Mouse (Mus musculus) limb, embryonic 10.5 days (tissue): ENCODE data around the gene Pik3ca. TPM values are rescaled to one million over a fixed set of nuclear protein-coding genes. Genes with fewer than 3 reads are reported as not detected.

Experiments used
- DNase-seq: peaks from one replicate; pipeline ENCODE4 v3.0.0-alpha.2; 2017; ENCODE audit warnings: low spot score
- H3K27ac ChIP-seq: fragments of 300-500 bp; sonication (generic); 2 replicates; pipeline ENCODE4 v1.5.1; 2016; ENCODE audit warnings: mild to moderate bottlenecking
- H3K27me3 ChIP-seq: fragments of 300-500 bp; sonication (generic); 2 replicates; pipeline ENCODE4 v1.6.1; 2016; ENCODE audit warnings: low read depth, mild to moderate bottlenecking; ENCODE audit not compliant: poor library complexity, severe bottlenecking
- H3K36me3 ChIP-seq: fragments of 300-500 bp; sonication (generic); 2 replicates; pipeline ENCODE4 v1.6.1; 2016; ENCODE audit warnings: mild to moderate bottlenecking, moderate library complexity
- H3K4me1 ChIP-seq: fragments of 300-500 bp; sonication (generic); 2 replicates; pipeline ENCODE4 v1.6.1; 2016
- H3K4me3 ChIP-seq: fragments of 300-500 bp; sonication (generic); 2 replicates; pipeline ENCODE4 v1.5.1; 2016; ENCODE audit warnings: mild to moderate bottlenecking, moderate library complexity
- H3K9me3 ChIP-seq: fragments of 300-500 bp; sonication (generic); replicated peaks from 2 replicates; pipeline ENCODE4 v1.6.1; 2016; ENCODE audit warnings: mild to moderate bottlenecking
- WGBS: fragments of 180-500 bp; shearing (Covaris S2); methylation state at CpG from one replicate; pipeline ENCODE4 v1.1.7; 2016; 5-methylcytosine and 5-hydroxymethylcytosine counted together
- polyA plus RNA-seq: library from polyadenylated mRNA; unstranded; fragments of >200 nt; fragmentation: Nextera tagmentation; extraction: Ambion mirVana; gene quantifications from 2 replicates; pipeline ENCODE4 v1.2.1, GENCODE M21; 2016

The Pik3ca gene
- polyA plus RNA-seq, 1 experiment from 2014 or later = 8.3 TPM

GRCm38 (mm10) chr3:32381556-32381955 is 15.9 kb upstream of the Pik3ca start:
- Histone ChIP-seq H3K27ac (no peak overlapping the region), H3K4me3 (no peak overlapping the region), H3K27me3 (no peaks in the 10 kb centered on the region), H3K9me3 (no peaks in the 10 kb centered on the region), H3K4me1 (no peaks in the 10 kb centered on the region), H3K36me3 (no peaks in the 10 kb centered on the region)
- DNase-seq = no peak
- 84% methylated on average over 3 of the region's 3 CpGs for WGBS

DNA sequence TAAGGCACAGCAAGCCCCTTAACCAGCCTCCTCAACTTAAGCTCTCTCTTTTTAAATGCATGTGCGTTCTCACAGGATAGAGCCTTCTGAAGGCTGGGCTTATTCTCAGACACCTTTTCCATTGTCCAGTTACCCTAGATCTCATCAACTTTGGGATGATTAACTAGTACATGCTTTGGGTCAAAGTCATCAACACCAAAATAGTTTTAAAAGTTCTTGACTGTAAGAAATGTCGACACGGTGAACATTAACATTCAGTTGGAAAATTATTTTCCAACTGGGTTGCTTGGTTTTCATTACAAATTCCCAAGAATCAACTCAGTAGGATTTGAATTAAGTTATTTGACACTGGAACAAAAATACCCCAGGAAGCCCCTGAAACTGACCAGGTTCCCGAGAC is 4.6 kb upstream of the Pik3ca start:
- DNase-seq = no peak
- 0 out of 2 replicates have a peak, but pooled peaks cover 5% of the 10 kb centered on the region for H3K4me1 ChIP-seq
- no peak overlapping the region for H3K4me3 ChIP-seq
- H3K36me3 ChIP-seq = no peaks in the 10 kb centered on the region
- 92% methylated on average over 4 of the region's 4 CpGs for WGBS
- H3K9me3 ChIP-seq = no peaks in the 10 kb centered on the region
- H3K27ac ChIP-seq = no peak overlapping the region
- H3K27me3 ChIP-seq = no peaks in the 10 kb centered on the region

DNA sequence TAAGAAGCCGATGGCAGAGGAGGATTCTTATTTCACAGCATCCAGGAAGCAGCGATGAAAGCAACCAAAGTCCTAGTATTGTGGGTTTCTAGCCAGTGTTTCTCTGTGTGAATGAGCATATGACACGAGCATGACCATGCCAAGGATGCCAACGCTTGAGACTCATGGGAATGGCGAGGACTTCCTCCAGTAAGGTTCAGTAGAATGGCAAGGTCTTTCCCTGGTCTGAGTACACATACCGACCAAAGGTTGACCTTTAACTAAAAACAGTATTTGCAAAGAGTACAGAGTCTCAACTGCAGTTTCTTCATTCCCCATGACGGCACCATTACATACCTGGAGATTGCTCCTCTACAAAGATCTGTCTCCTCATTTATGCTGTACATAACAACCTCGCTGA is 3.5 kb upstream of the Pik3ca start:
- DNase-seq = no peak
- H3K4me3 ChIP-seq = no peak overlapping the region
- H3K27ac ChIP-seq = no peak overlapping the region
- no peaks in the 10 kb centered on the region for H3K27me3 ChIP-seq
- H3K4me1 ChIP-seq = peaks cover 13% of the 10 kb centered on the region
- H3K9me3 ChIP-seq = no peaks in the 10 kb centered on the region
- WGBS = 88% methylated on average over 8 of the region's 8 CpGs
- H3K36me3 ChIP-seq = no peaks in the 10 kb centered on the region

DNA sequence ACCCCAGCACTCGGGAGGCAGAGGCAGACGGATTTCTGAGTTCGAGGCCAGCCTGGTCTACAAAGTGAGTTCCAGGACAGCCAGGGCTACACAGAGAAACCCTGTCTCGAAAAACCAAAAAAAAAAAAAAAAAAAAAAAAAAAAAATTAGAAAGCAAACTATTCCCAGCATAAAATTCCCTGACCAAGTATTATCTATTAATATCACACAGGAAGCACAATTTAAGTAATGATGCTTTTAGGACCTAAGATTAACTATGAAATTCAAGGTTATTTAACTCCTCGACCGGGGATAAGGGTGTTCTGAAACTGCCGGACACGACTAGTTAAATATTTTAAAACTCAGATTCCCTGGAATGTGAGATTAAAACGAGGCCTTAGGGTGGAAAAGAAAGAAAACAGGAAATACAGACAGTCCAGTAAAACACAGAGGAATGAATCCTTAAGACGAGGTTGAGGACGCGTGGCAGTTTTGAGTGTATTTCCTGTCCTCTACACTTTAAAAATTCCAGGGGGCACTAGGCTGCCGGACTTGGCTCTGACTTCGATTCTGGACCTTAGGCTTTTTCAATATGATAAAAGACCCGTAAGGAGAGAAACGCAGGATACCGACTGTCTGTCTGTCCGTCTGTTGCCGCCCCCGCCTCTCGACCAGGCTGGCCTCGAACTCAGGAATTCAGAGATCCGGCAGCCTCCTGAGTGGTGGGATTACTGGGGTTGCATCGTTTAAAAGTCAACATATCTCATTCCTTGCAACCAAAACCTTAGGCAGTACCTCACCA is 1.5 kb upstream of the Pik3ca start:
- DNase-seq = peak; percentile 42
- peaks cover 32% of the 10 kb centered on the region for H3K4me1 ChIP-seq
- 36% methylated on average over 24 of the region's 24 CpGs for WGBS

DNA sequence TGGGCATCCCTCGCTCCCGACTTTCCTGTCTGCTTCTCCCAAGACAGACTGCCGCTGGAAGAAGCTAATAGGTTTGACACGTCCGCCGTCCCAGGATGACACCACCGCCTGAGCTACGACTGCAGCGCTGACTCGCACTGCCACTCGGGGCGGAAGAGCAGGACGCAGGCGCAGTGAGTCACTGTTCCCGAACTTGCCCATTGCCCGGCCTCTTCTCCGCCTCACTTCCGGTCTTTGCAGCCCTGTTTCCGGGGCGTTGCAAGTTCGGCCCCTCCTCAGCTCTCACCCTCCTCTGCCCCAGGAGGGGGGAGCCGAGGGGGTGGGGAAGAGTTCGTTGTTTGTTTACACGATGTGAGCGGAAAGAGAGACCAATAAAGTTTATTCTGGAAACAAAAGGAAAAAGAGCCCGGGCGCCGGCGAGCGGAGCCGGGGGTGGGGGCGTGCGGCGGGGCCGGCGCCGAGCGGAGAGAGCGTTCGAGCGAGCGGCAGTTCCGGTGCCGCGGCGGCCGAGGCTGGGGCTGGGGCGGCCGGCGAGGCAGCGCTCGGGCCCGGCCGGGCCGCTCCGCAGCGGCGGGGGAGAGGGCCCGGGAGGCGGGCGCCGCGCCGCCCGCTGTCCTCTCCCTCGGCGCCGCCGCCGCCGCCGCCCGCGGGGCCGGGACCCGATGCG is 544 bp upstream of the Pik3ca start:
- Histone ChIP-seq H3K27me3 (no peaks in the 10 kb centered on the region), H3K4me3 (peak overlapping the region; percentile 89), H3K9me3 (no peaks in the 10 kb centered on the region), H3K36me3 (no peaks in the 10 kb centered on the region), H3K27ac (peak overlapping the region; percentile 98), H3K4me1 (peaks cover 37% of the 10 kb centered on the region)
- 5% methylated on average over 73 of the region's 77 CpGs for WGBS
- peak; percentile 98 for DNase-seq

More for the DNA sequence above, 1.5 kb upstream of the Pik3ca start:
- no peaks in the 10 kb centered on the region for H3K27me3 ChIP-seq
- H3K27ac ChIP-seq = peak overlapping the region; percentile 98
- H3K36me3 ChIP-seq = no peaks in the 10 kb centered on the region
- H3K4me3 ChIP-seq = peak overlapping the region; percentile 89
- no peaks in the 10 kb centered on the region for H3K9me3 ChIP-seq

DNA sequence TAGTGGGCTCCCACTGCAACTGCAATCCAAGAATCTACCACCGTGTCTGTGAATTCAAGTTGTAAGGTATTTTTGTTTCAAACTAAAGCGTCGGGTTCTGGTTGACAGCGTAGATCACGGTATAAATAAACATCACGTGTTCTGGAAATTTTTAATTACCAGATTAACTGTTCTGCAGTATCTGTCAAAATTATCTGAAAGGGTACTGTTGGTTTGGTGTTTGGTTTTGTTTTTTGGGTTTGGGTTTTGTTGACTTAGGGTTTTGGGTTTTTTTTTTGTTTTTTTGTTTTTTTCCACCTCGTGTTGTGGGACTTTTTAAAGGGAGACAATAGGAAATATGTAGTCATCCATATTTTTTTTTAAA is 686 bp downstream of the Pik3ca start:
- Histone ChIP-seq H3K36me3 (no peaks in the 10 kb centered on the region), H3K4me1 (peaks cover 40% of the 10 kb centered on the region), H3K4me3 (peak overlapping the region; percentile 89), H3K27ac (peak overlapping the region; percentile 98), H3K27me3 (no peaks in the 10 kb centered on the region), H3K9me3 (no peaks in the 10 kb centered on the region)
- 2% methylated on average over 7 of the region's 7 CpGs for WGBS
- DNase-seq = no peak

- WGBS = 35% methylated on average over 4 of the region's 4 CpGs
- Histone ChIP-seq H3K36me3 (no peaks in the 10 kb centered on the region), H3K27ac (no peak overlapping the region), H3K9me3 (no peaks in the 10 kb centered on the region), H3K27me3 (no peaks in the 10 kb centered on the region), H3K4me1 (peaks cover 40% of the 10 kb centered on the region), H3K4me3 (peak overlapping the region; percentile 89)
- no peak for DNase-seq
Measured at GRCm38 (mm10) chr3:32398623-32399022, 1.2 kb downstream of the Pik3ca start.

DNA sequence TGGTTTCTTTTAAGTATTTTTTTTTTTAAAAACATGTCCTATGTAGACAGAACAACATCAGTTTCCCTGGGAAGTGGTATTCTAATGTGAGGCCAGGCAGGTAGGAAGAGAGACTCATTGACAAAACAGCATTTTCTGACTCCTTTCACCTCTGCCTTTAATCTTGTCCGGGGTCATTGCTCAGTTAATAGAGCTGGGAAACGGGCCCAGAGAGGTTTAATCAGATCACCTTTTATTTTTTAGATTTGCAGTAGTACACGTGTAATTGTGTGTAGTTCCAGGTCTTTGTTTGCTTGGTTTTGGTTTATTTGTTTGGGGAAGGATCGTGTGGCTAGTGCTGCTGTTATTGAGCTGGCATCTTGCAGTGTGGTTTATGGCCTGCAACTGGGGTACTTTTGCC is 1.9 kb downstream of the Pik3ca start:
- peaks cover 40% of the 10 kb centered on the region for H3K4me1 ChIP-seq
- DNase-seq = no peak
- H3K27ac ChIP-seq = peak overlapping the region; percentile 30; the same call in 1 of the 2 replicates
- 21% methylated on average over 4 of the region's 4 CpGs for WGBS
- H3K27me3 ChIP-seq = no peaks in the 10 kb centered on the region
- no peaks in the 10 kb centered on the region for H3K9me3 ChIP-seq
- H3K4me3 ChIP-seq = peak overlapping the region; percentile 24; the same call in 1 of the 2 replicates
- H3K36me3 ChIP-seq = no peaks in the 10 kb centered on the region

DNA sequence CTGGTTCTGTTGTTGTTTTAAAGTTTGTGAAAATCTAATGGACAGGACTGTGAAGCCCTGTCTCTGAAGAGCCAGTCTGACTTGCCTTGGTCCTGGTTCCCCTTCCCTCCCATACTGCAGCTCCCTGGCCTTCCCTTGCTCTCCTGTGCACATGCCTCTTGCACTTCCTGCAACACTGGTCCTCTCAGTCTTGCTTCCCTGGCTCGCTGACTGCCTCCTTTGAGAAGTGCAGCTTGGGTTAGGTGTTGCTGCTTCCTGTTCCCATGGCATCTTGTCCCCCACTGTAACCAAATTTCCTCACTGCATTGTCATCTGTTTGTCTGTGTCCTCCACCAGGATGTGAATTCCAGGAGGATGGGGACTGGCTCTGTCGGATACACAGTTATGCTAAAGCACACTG is 2.5 kb downstream of the Pik3ca start:
- WGBS = 40% methylated on average over 2 of the region's 2 CpGs

DNA sequence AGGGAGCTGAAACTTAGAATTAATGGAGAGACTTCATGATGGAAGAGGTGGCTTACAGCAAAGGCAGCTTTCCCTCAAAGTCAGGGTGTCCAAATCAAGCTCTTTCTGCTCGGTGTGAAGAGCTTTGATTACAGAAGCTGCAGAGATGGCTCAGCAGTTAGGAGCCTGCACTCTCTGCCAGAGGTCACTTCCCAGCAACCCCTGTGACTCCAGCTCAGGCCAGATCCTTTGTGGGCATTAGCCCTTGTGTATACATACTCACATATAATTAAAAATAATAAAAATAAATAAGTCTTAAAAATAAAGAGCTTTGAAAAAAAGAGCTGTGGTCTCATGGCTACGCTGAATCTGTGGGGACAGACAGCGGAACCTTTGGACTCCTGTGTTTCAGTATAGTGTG is 4.1 kb downstream of the Pik3ca start:
- WGBS = 74% methylated on average over 3 of the region's 3 CpGs
- Histone ChIP-seq H3K4me1 (peaks cover 35% of the 10 kb centered on the region), H3K9me3 (no peaks in the 10 kb centered on the region)

More for the DNA sequence above, 2.5 kb downstream of the Pik3ca start:
- peaks cover 40% of the 10 kb centered on the region for H3K4me1 ChIP-seq
- peak; percentile 36 for DNase-seq
- H3K9me3 ChIP-seq = no peaks in the 10 kb centered on the region
- H3K4me3 ChIP-seq = peak overlapping the region; percentile 24; the same call in 1 of the 2 replicates
- H3K36me3 ChIP-seq = no peaks in the 10 kb centered on the region
- H3K27ac ChIP-seq = peak overlapping the region; percentile 30; the same call in 1 of the 2 replicates
- H3K27me3 ChIP-seq = no peaks in the 10 kb centered on the region

GRCm38 (mm10) chr3:32402990-32403885 is 5.8 kb downstream of the Pik3ca start:
- Histone ChIP-seq H3K27ac (no peak overlapping the region), H3K4me3 (no peak overlapping the region), H3K36me3 (no peaks in the 10 kb centered on the region), H3K9me3 (no peaks in the 10 kb centered on the region), H3K4me1 (peaks cover 35% of the 10 kb centered on the region), H3K27me3 (no peaks in the 10 kb centered on the region)
- DNase-seq = no peak
- 82% methylated on average over 7 of the region's 7 CpGs for WGBS

More for the DNA sequence above, 4.1 kb downstream of the Pik3ca start:
- no peaks in the 10 kb centered on the region for H3K36me3 ChIP-seq
- no peak for DNase-seq
- no peak overlapping the region for H3K4me3 ChIP-seq
- H3K27me3 ChIP-seq = no peaks in the 10 kb centered on the region
- H3K27ac ChIP-seq = no peak overlapping the region

GRCm38 (mm10) chr3:32405699-32406098 is 8.2 kb downstream of the Pik3ca start:
- Histone ChIP-seq H3K27me3 (no peaks in the 10 kb centered on the region), H3K36me3 (no peaks in the 10 kb centered on the region), H3K27ac (no peak overlapping the region), H3K4me3 (no peak overlapping the region), H3K4me1 (peaks cover 10% of the 10 kb centered on the region), H3K9me3 (no peaks in the 10 kb centered on the region)
- 87% methylated on average over 1 of the region's 1 CpGs for WGBS
- DNase-seq = no peak
